Mouse (Mus musculus): ENCODE results near the gene Cenps.

DNA sequence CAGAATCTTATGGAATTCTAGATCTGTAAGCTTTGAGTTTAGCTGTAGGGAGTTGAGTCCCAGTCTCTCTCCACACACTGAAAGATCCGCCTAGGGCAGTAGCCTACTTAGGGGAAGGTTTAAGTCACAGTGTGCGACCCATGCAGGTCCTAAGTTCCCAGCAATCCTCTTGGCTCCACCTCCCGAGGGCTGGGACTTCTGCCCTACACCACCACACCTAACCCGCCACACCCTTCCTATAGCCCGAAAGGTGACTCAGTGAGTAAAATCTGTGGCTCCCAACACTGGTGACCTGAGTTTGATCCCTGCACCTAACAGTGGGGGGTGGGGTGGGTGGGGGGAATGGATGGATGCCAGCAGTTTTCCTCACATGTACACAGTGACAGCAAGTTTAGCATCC lies 14.0 kb downstream of the Cenps start:
- no peak for TF ChIP-seq CTCF (conservative IDR thresholded peaks at IDR 0.05; ENCODE audit: low read length)
- TF ChIP-seq POU5F1 (IDR thresholded peaks at IDR 0.05; ENCODE audit: borderline replicate concordance, low read length), result no peak
- TF ChIP-seq NANOG (IDR thresholded peaks at IDR 0.05; ENCODE audit: borderline replicate concordance, low read length), result no peak

Data from E14TG2a.4 (cell line).